Mouse (Mus musculus) G1E (cell line): ENCODE data around the gene Ebf1. TPM values are rescaled to one million over a fixed set of nuclear protein-coding genes. Genes with fewer than 3 reads are reported as not detected.

Experiments
- ATAC-seq: 2 replicates; pipeline ENCODE4 v1.8.0; 2016; ENCODE audit warnings: mild to moderate bottlenecking; ENCODE audit not compliant: insufficient number of reproducible peaks, poor library complexity, low FRiP score, severe bottlenecking; ENCODE audit errors: extremely low read depth
- DNase-seq: peaks from one replicate; pipeline ENCODE4 v3.0.0; 2012; ENCODE audit warnings: low spot score
- H3K27me3 ChIP-seq: 2 replicates; pipeline ENCODE4 v1.6.1; 2012; ENCODE audit warnings: mild to moderate bottlenecking, low read length, inconsistent platforms; ENCODE audit not compliant: insufficient read depth
- H3K36me3 ChIP-seq: replicated peaks from 2 replicates; pipeline ENCODE3; 2012; ENCODE audit warnings: mild to moderate bottlenecking, inconsistent platforms
- H3K4me1 ChIP-seq: 2 replicates; pipeline ENCODE4 v1.6.1; 2012; ENCODE audit warnings: low read depth, low read length, inconsistent platforms, mixed read lengths; ENCODE audit not compliant: insufficient read depth
- H3K4me3 ChIP-seq: 2 replicates; pipeline ENCODE4 v1.5.1; 2012; ENCODE audit warnings: low read depth, mild to moderate bottlenecking, inconsistent platforms, low read length, moderate library complexity, mixed read lengths
- H3K9me3 ChIP-seq: replicated peaks from 2 replicates; pipeline ENCODE4 v1.6.1; 2012; ENCODE audit warnings: inconsistent platforms
- CTCF ChIP-seq: IDR thresholded peaks from 2 replicates; pipeline ENCODE4 v1.5.1; 2012; ENCODE audit warnings: low read depth, low read length, inconsistent platforms, mixed read lengths
- GATA1 ChIP-seq: IDR thresholded peaks from 2 replicates; pipeline ENCODE4 v1.6.1; 2012; ENCODE audit warnings: borderline replicate concordance, low read length, inconsistent platforms, mixed read lengths
- GATA2 ChIP-seq: IDR thresholded peaks from 2 replicates; pipeline ENCODE4 v1.6.1; 2012; ENCODE audit warnings: low read depth, low read length, inconsistent platforms, borderline replicate concordance
- POLR2AphosphoS5 ChIP-seq: IDR thresholded peaks from 2 replicates; pipeline ENCODE4 v1.6.1; 2012; ENCODE audit warnings: low read depth, low read length, inconsistent platforms; ENCODE audit not compliant: insufficient replicate concordance
- TAL1 ChIP-seq: conservative IDR thresholded peaks from 2 replicates; pipeline ENCODE4 v1.6.1; 2012; ENCODE audit warnings: low read depth, low read length, inconsistent platforms, mixed read lengths
- polyA plus RNA-seq: library from polyadenylated mRNA; stranded (reverse); fragments of >175 nt; gene quantifications from 2 replicates; pipeline ENCODE4 v1.2.3, GENCODE M21; 2012
- total RNA-seq, 2 experiments: library from RNA; stranded (forward) in 1 of 2; stranded (reverse) in 1 of 2; fragments of 200-1000 nt in 1 of 2; fragments of >200 nt in 1 of 2; fragmentation: Nextera tagmentation in 1 of 2; gene quantifications; 2 replicates each; pipeline ENCODE4 v1.2.3; 2014 to 2017

The Ebf1 gene
- total and polyA plus RNA-seq, 3 experiments: 0.05 TPM; not detected in 2

GRCm38 (mm10) chr11:44953337-44953736 is 336.2 kb downstream of the Ebf1 start:
- DNase-seq (no peak), ATAC-seq (no peak)
- Histone ChIP-seq H3K9me3 (no peaks in the 10 kb centered on the region), H3K27me3 (no peaks in the 10 kb centered on the region), H3K36me3 (no peaks in the 10 kb centered on the region), H3K4me1 (no peaks in the 10 kb centered on the region), H3K4me3 (no peak overlapping the region)
- TF ChIP-seq GATA2: no peak
- TF ChIP-seq CTCF: no peak
- no peak for TF ChIP-seq TAL1
- no peak for TF ChIP-seq GATA1
- no peak for TF ChIP-seq POLR2AphosphoS5

- no peak for DNase-seq
- Histone ChIP-seq H3K4me3 (no peak overlapping the region), H3K27me3 (no peaks in the 10 kb centered on the region), H3K4me1 (no peaks in the 10 kb centered on the region), H3K36me3 (no peaks in the 10 kb centered on the region), H3K9me3 (no peaks in the 10 kb centered on the region)
- no peak for ATAC-seq
- no peak for TF ChIP-seq CTCF
- TF ChIP-seq TAL1: no peak
- no peak for TF ChIP-seq GATA2
- no peak for TF ChIP-seq POLR2AphosphoS5
- no peak for TF ChIP-seq GATA1
These were observed 336.7 kb downstream of the Ebf1 start for GRCm38 (mm10) chr11:44953863-44954262.

GRCm38 (mm10) chr11:44954362-44954761 is 337.2 kb downstream of the Ebf1 start:
- Histone ChIP-seq H3K9me3 (no peaks in the 10 kb centered on the region), H3K27me3 (no peaks in the 10 kb centered on the region), H3K36me3 (no peaks in the 10 kb centered on the region), H3K4me3 (no peak overlapping the region), H3K4me1 (no peaks in the 10 kb centered on the region)
- TF ChIP-seq POLR2AphosphoS5: no peak
- no peak for ATAC-seq
- no peak for DNase-seq

GRCm38 (mm10) chr11:44962746-44963440 is 345.8 kb downstream of the Ebf1 start:
- H3K27me3 ChIP-seq: no peaks in the 10 kb centered on the region
- DNase-seq: no peak
- H3K4me3 ChIP-seq: no peak overlapping the region
- no peaks in the 10 kb centered on the region for H3K4me1 ChIP-seq
- no peak for ATAC-seq
- H3K9me3 ChIP-seq: no peaks in the 10 kb centered on the region
- no peak for TF ChIP-seq GATA1
- TF ChIP-seq TAL1: no peak
- no peak for TF ChIP-seq POLR2AphosphoS5
- TF ChIP-seq CTCF: no peak
- TF ChIP-seq GATA2: no peak
- H3K36me3 ChIP-seq: no peaks in the 10 kb centered on the region

- no peaks in the 10 kb centered on the region for H3K27me3 ChIP-seq
- ATAC-seq: no peak
- no peak for TF ChIP-seq POLR2AphosphoS5
- TF ChIP-seq CTCF: no peak
- TF ChIP-seq GATA2: no peak
- TF ChIP-seq GATA1: no peak
- TF ChIP-seq TAL1: no peak
- H3K4me3 ChIP-seq: no peak overlapping the region
- no peaks in the 10 kb centered on the region for H3K36me3 ChIP-seq
- DNase-seq: no peak
- no peaks in the 10 kb centered on the region for H3K9me3 ChIP-seq
- no peaks in the 10 kb centered on the region for H3K4me1 ChIP-seq
These were observed 351.9 kb downstream of the Ebf1 start for GRCm38 (mm10) chr11:44969011-44969410.

- Histone ChIP-seq H3K27me3 (no peaks in the 10 kb centered on the region), H3K4me3 (no peak overlapping the region), H3K4me1 (no peaks in the 10 kb centered on the region), H3K36me3 (no peaks in the 10 kb centered on the region), H3K9me3 (no peaks in the 10 kb centered on the region)
- no peak for TF ChIP-seq CTCF
- TF ChIP-seq GATA1: no peak
- no peak for TF ChIP-seq GATA2
- TF ChIP-seq TAL1: no peak
- TF ChIP-seq POLR2AphosphoS5: no peak
- ATAC-seq: no peak
- no peak for DNase-seq
These were observed 357.2 kb downstream of the Ebf1 start for GRCm38 (mm10) chr11:44974271-44974670.

GRCm38 (mm10) chr11:44975151-44975550 is 358.0 kb downstream of the Ebf1 start:
- ATAC-seq: no peak

More at GRCm38 (mm10) chr11:44975151-44975550, 358.0 kb downstream of the Ebf1 start:
- no peak overlapping the region for H3K4me3 ChIP-seq
- no peaks in the 10 kb centered on the region for H3K9me3 ChIP-seq
- no peaks in the 10 kb centered on the region for H3K4me1 ChIP-seq
- TF ChIP-seq GATA1 (no peak), GATA2 (no peak), TAL1 (no peak), POLR2AphosphoS5 (no peak), CTCF (no peak)
- no peaks in the 10 kb centered on the region for H3K36me3 ChIP-seq
- H3K27me3 ChIP-seq: no peaks in the 10 kb centered on the region
- no peak for DNase-seq
